Mouse (Mus musculus) stomach, embryonic 16.5 days (tissue): ENCODE data around the gene Col15a1. TPM values are rescaled to one million over a fixed set of nuclear protein-coding genes. Genes with fewer than 3 reads are reported as not detected.
A peak's percentile ranks its signal among the peaks of the same experiment; 100 is the strongest.

ENCODE experiments used
- ATAC-seq: fragments of 200-750 bp; cut with Nextera tagmentation; 2 replicates; pipeline ENCODE4 v1.8.0; 2017; ENCODE audit warnings: moderate number of reproducible peaks, moderate TSS enrichment; ENCODE audit not compliant: insufficient read depth, low FRiP score
- H3K27ac ChIP-seq: fragments of 300-500 bp; sonication (generic); 2 replicates; pipeline ENCODE4 v1.5.1; 2014; ENCODE audit warnings: low read length
- H3K27me3 ChIP-seq: fragments of 300-500 bp; sonication (generic); 2 replicates; pipeline ENCODE4 v1.6.1; 2014; ENCODE audit warnings: low read length, control low read depth, mixed read lengths; ENCODE audit not compliant: control insufficient read depth, insufficient read depth
- H3K36me3 ChIP-seq: fragments of 300-500 bp; sonication (generic); 2 replicates; pipeline ENCODE4 v1.6.1; 2014; ENCODE audit warnings: low read length; ENCODE audit not compliant: control insufficient read depth, insufficient read depth
- H3K4me1 ChIP-seq: fragments of 300-500 bp; sonication (generic); 2 replicates; pipeline ENCODE4 v1.6.1; 2014; ENCODE audit warnings: low read length, control low read depth, mixed read lengths; ENCODE audit not compliant: control insufficient read depth, insufficient read depth
- H3K4me2 ChIP-seq: fragments of 300-500 bp; sonication (generic); 2 replicates; pipeline ENCODE4 v1.6.1; 2014; ENCODE audit warnings: low read depth, low read length, mixed read lengths
- H3K4me3 ChIP-seq: fragments of 300-500 bp; sonication (generic); replicated peaks from 2 replicates; pipeline ENCODE4 v1.5.1; 2014; ENCODE audit warnings: mild to moderate bottlenecking, low read length
- H3K9ac ChIP-seq: fragments of 300-500 bp; sonication (generic); 2 replicates; pipeline ENCODE4 v1.6.1; 2014; ENCODE audit warnings: low read length
- H3K9me3 ChIP-seq: fragments of 300-500 bp; sonication (generic); replicated peaks from 2 replicates; pipeline ENCODE4 v1.6.1; 2016; ENCODE audit warnings: low read length, control low read depth; ENCODE audit not compliant: control insufficient read depth
- WGBS: fragments of 180-500 bp; shearing (Covaris S2); extraction: QIAGEN DNeasy Blood & Tissue Kit; methylation state at CpG from one replicate; pipeline ENCODE4 v1.1.7; 2014; 5-methylcytosine and 5-hydroxymethylcytosine counted together
- polyA plus RNA-seq: library from polyadenylated mRNA; unstranded; fragments of >200 nt; fragmentation: Nextera tagmentation; extraction: Ambion mirVana; gene quantifications from 2 replicates; pipeline ENCODE4 v1.2.1, GENCODE M21; 2015

Gene Col15a1
- polyA plus RNA-seq, 1 experiment from 2014 or later, result 34.0 TPM

DNA sequence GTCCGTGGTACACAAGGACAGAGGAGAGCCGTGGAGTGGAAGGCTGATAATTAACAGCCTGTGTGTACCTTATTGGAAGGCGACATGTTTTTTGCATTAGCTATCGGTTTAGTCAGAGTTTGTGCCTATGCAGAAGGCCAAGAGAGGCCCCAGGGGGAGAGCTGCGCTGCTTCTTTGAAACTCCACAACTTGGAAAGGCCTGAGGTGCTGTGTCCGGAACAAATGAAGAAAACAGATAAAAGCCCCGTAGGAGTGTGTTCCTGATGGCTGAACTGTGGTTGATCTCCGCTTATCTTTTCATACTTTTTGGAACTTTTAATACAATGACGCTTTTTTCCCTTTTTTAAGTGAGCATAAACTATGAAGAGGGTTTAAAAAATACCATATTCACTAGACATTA, 76.9 kb downstream of the Col15a1 start:
- ATAC-seq, result no peak
- no peak overlapping the region for H3K27ac ChIP-seq
- H3K36me3 ChIP-seq, result no peaks in the 10 kb centered on the region
- no peaks in the 10 kb centered on the region for H3K9me3 ChIP-seq
- no peak overlapping the region for H3K4me2 ChIP-seq
- no peaks in the 10 kb centered on the region for H3K27me3 ChIP-seq
- H3K4me3 ChIP-seq, result no peak overlapping the region
- no peak overlapping the region for H3K9ac ChIP-seq
- H3K4me1 ChIP-seq, result peaks cover 7% of the 10 kb centered on the region; the same call in 1 of the 2 replicates
- WGBS, result 51% methylated on average over 9 of the region's 9 CpGs

DNA sequence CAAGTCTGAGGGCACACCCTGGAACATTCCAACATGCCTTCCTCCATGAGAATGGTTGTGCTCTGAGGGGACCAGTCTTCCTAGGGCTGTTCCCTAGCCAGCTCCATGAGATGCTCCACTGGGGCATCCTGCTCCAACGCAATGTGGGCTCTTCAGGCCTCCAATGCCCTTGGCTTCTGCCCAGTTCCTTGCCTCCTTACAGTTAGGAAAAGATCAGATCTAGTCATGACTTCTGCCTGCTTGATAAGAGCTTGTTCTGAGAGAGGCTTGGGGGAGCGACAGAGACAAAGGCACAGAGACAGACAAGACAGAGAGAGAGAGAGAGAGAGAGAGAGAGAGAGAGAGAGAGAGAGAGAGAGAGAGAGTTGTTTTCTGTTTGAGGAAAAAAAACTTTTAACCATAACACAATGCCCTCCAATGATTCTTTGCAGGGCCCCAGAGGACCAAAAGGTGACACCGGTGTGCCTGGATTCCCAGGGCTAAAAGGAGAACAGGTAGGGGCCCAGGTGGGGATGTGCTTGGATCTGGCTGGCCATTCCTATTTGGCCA, 78.7 kb downstream of the Col15a1 start:
- Histone ChIP-seq H3K27me3 (no peaks in the 10 kb centered on the region), H3K27ac (no peak overlapping the region), H3K4me3 (no peak overlapping the region), H3K4me1 (peaks cover 7% of the 10 kb centered on the region; the same call in 1 of the 2 replicates), H3K36me3 (no peaks in the 10 kb centered on the region), H3K9me3 (no peaks in the 10 kb centered on the region), H3K9ac (no peak overlapping the region), H3K4me2 (no peak overlapping the region)
- ATAC-seq, result no peak
- 85% methylated on average over 3 of the region's 3 CpGs for WGBS

DNA sequence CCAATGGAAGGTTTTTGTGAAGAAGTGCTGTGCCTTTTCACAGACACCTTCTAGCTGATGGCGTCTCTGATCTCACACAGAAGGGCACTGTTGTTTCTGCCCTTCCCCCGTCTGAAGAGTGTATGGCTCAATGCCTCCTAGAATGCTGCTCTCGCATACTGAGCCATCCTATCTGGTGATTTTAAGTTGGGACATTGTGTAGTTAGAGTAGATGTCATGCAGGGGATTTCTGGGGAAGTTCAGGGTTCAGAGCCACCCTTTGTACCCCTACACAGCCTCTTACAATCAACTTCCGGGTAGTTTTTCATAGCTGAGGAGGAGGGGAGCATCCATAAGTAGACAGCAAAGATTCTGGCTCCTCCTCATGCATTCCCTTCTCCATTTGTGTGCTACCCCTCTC, 79.5 kb downstream of the Col15a1 start:
- H3K27ac ChIP-seq, result no peak overlapping the region
- H3K27me3 ChIP-seq, result no peaks in the 10 kb centered on the region
- no peak overlapping the region for H3K4me2 ChIP-seq
- peaks cover 7% of the 10 kb centered on the region; the same call in 1 of the 2 replicates for H3K4me1 ChIP-seq
- no peak for ATAC-seq
- no peaks in the 10 kb centered on the region for H3K36me3 ChIP-seq
- no peaks in the 10 kb centered on the region for H3K9me3 ChIP-seq
- H3K4me3 ChIP-seq, result no peak overlapping the region
- 77% methylated on average over 4 of the region's 4 CpGs for WGBS
- H3K9ac ChIP-seq, result no peak overlapping the region

DNA sequence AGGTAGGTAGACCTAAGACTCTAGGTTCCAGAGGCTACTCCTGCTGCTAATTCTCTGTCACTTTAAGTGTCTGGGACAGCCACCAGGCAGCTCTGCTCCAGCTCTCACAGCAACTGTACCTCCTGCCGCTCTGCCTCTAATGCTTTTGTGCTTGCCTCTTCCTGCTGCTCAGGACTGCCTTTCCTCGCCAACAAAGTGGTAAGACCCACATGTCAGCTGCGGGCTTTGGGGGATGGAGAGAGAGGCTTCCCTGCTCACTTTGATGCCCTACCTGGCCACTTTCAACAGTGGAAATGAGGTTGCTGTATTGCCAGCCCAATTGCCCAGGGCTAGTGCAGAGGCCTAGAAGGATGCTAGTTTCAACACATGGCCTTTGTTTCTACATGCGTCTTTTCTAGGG, 80.3 kb downstream of the Col15a1 start:
- H3K4me3 ChIP-seq, result no peak overlapping the region
- H3K36me3 ChIP-seq, result no peaks in the 10 kb centered on the region
- H3K27ac ChIP-seq, result no peak overlapping the region
- WGBS, result 75% methylated on average over 4 of the region's 4 CpGs
- H3K4me1 ChIP-seq, result peaks cover 15% of the 10 kb centered on the region
- H3K27me3 ChIP-seq, result no peaks in the 10 kb centered on the region
- H3K9me3 ChIP-seq, result no peaks in the 10 kb centered on the region
- H3K4me2 ChIP-seq, result no peak overlapping the region
- ATAC-seq, result no peak
- H3K9ac ChIP-seq, result no peak overlapping the region

DNA sequence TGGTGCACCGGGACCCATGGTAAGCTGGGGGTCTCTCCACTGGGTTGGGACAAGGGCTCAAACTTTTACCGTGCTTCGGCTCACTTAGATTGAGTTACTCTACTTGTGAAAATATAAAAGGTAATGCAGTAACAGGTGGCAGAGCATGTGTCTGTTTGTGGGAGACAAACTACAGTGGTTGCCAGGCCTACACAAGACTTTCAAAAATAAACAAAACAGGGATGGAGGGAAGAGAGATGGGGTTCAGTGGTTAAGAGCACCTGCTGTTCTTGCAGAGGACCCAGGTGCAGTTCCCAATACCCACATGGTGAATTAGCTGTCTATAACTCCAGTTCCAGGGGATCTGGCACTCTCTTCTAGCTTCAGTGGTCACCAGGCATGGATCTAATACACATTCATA, 81.6 kb downstream of the Col15a1 start:
- Histone ChIP-seq H3K27me3 (no peaks in the 10 kb centered on the region), H3K9me3 (no peaks in the 10 kb centered on the region), H3K4me2 (no peak overlapping the region), H3K9ac (no peak overlapping the region), H3K36me3 (no peaks in the 10 kb centered on the region), H3K4me1 (peaks cover 23% of the 10 kb centered on the region), H3K4me3 (no peak overlapping the region), H3K27ac (no peak overlapping the region)
- no peak for ATAC-seq
- WGBS, result 89% methylated on average over 3 of the region's 3 CpGs

DNA sequence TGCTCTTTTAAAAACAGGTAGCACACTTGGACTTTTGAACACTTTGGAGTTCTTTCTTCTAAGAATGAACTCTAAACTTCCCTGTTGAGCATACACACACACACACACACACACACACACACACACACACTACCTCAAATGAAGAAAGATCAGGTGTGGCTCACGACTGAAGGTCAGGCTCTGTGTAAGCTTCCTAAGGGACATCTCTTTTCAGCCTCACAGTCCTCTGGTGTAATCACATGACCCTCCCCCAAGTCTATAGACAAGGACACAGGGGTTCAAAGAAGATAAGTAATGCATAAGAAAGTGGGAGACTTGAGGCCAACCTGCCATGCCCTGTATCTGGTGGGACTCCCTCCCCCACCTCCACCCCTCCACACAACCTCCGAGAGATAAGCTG, 82.5 kb downstream of the Col15a1 start:
- ATAC-seq, result no peak
- WGBS, result 70% methylated on average over 2 of the region's 2 CpGs

DNA sequence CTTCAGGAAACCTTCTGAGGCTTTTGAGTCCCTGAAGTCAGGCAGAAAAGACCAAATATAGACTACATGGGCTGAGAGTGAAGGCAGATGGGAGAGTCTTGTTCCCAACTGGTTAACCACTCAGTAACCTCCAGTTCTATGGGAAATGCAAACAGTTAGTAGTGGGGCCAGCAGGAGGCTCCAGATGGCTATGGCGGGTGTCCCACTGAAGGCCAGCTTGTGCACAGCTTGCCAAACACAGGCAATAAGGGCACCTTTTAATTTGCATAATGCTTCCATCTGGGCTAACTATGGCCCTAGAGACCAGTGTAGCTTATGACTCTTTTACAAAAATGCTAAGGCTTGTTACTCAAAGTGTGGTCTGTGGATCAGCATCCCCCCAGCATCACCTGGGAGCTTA, 83.1 kb downstream of the Col15a1 start:
- H3K4me1 ChIP-seq, result peaks cover 21% of the 10 kb centered on the region
- H3K27ac ChIP-seq, result no peak overlapping the region
- no peak overlapping the region for H3K4me2 ChIP-seq
- no peaks in the 10 kb centered on the region for H3K9me3 ChIP-seq
- WGBS, result 67% methylated on average over 1 of the region's 1 CpGs
- ATAC-seq, result no peak
- H3K4me3 ChIP-seq, result no peak overlapping the region
- H3K27me3 ChIP-seq, result no peaks in the 10 kb centered on the region
- no peaks in the 10 kb centered on the region for H3K36me3 ChIP-seq
- H3K9ac ChIP-seq, result no peak overlapping the region

More for the DNA sequence above, 82.5 kb downstream of the Col15a1 start:
- no peak overlapping the region for H3K4me3 ChIP-seq
- peaks cover 21% of the 10 kb centered on the region for H3K4me1 ChIP-seq
- no peak overlapping the region for H3K4me2 ChIP-seq
- no peak overlapping the region for H3K9ac ChIP-seq
- H3K9me3 ChIP-seq, result no peaks in the 10 kb centered on the region
- no peaks in the 10 kb centered on the region for H3K36me3 ChIP-seq
- H3K27ac ChIP-seq, result no peak overlapping the region
- H3K27me3 ChIP-seq, result no peaks in the 10 kb centered on the region

DNA sequence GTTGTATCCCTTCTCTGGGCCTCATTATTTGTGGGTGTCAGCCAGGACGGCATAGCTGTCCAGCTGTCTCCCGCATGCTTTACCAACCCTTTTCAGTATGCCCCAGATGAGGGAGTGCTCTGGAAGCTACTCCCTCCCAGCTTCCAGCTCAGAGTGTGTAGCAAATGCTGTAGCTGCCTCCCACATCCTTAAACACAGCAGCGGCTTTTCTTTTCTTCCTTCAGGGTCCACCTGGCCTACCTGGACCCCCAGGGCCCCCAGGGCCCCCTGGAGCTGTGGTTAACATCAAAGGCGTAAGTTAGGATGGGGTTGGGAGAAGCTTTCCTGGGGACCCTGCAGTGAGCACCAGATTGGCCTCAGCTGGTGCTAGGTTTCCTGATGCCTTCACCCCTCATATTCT, 85.0 kb downstream of the Col15a1 start:
- no peak overlapping the region for H3K9ac ChIP-seq
- H3K4me3 ChIP-seq, result no peak overlapping the region
- H3K4me1 ChIP-seq, result peaks cover 21% of the 10 kb centered on the region
- H3K27me3 ChIP-seq, result no peaks in the 10 kb centered on the region
- H3K9me3 ChIP-seq, result no peaks in the 10 kb centered on the region
- ATAC-seq, result no peak
- no peaks in the 10 kb centered on the region for H3K36me3 ChIP-seq
- H3K27ac ChIP-seq, result peak overlapping the region; percentile 35; the same call in 1 of the 2 replicates
- H3K4me2 ChIP-seq, result no peak overlapping the region
- 44% methylated on average over 4 of the region's 4 CpGs for WGBS

DNA sequence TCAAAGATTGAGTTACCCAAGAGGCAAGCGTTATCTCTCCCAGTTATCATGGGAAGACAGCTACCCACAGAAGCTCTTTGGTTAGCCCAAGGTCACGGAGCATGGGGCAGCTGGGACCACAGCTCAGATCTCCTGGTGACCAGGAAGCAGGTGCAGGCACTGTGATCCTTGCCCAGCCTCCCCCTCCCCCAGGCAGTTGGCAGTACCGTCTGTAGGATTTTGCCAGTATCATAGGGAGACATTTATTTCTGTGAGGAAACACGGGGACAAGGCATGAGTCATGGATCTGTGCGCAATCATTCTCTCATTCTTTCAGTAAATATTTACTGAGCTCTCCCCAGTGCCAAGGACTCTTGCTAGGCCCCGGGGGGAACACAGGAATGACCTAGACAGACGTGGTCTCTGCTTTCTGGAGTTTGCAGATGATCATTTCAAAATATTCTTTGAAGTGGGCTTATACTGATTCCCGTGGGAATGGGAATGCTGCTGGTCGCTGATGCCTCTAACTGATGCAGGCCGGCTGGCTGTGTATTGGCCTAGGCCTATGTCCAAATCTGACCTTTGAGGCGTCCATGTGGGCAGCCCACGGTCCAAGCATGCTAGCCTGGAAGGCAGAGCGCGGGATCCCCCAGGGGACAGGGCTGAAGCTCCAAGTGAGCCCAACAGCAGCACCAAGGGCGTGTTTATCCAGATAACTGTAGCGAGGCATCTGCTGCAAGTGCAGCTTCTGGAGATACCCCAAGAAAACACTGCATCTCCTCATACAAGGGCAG, 86.0 kb downstream of the Col15a1 start:
- no peak overlapping the region for H3K4me2 ChIP-seq
- H3K4me3 ChIP-seq, result no peak overlapping the region
- H3K27me3 ChIP-seq, result no peaks in the 10 kb centered on the region
- 31% methylated on average over 16 of the region's 16 CpGs for WGBS
- H3K9me3 ChIP-seq, result peaks cover 7% of the 10 kb centered on the region; the same call in 1 of the 2 replicates
- H3K36me3 ChIP-seq, result 0 out of 2 replicates have a peak, but pooled peaks cover 3% of the 10 kb centered on the region
- H3K4me1 ChIP-seq, result peaks cover 21% of the 10 kb centered on the region
- peak overlapping the region; percentile 65 for H3K27ac ChIP-seq
- ATAC-seq, result peak; percentile 84
- H3K9ac ChIP-seq, result no peak overlapping the region
